Mouse (Mus musculus): ENCODE measurements at regions not wholly inside any gene's neighbourhood (a gene's known extent, or its start where the extent isn't known, plus 50 kb on each side); places are given as distances from the start of the nearest gene placed in this dataset.

GRCm38 (mm10) chr16:86816763-86817593 is 537.0 kb upstream of the N6amt1 start:
- no peak for ATAC-seq
- Histone ChIP-seq H3K4me2 (replicated peaks) (no peak overlapping the region), H3K9me3 (no peaks in the 10 kb centered on the region), H3K4me3 (replicated peaks) (no peak overlapping the region), H3K9ac (replicated peaks) (no peak overlapping the region), H3K27ac (no peak overlapping the region), H3K27me3 (no peaks in the 10 kb centered on the region), H3K4me1 (replicated peaks) (no peaks in the 10 kb centered on the region), H3K36me3 (no peaks in the 10 kb centered on the region)
- 76% methylated on average over 8 of the region's 8 CpGs for WGBS

- Histone ChIP-seq H3K4me1 (replicated peaks) (no peaks in the 10 kb centered on the region), H3K27ac (no peak overlapping the region), H3K9me3 (no peaks in the 10 kb centered on the region), H3K4me2 (replicated peaks) (no peak overlapping the region), H3K4me3 (replicated peaks) (no peak overlapping the region), H3K27me3 (no peaks in the 10 kb centered on the region), H3K36me3 (no peaks in the 10 kb centered on the region), H3K9ac (replicated peaks) (no peak overlapping the region)
- ATAC-seq = no peak
- WGBS = 77% methylated on average over 2 of the region's 2 CpGs
These were observed 538.0 kb upstream of the N6amt1 start for GRCm38 (mm10) chr16:86816006-86816405.

GRCm38 (mm10) chr16:86812692-86813091 is 541.3 kb upstream of the N6amt1 start:
- Histone ChIP-seq H3K4me2 (replicated peaks) (no peak overlapping the region), H3K27ac (no peak overlapping the region), H3K4me1 (replicated peaks) (no peaks in the 10 kb centered on the region), H3K9ac (replicated peaks) (no peak overlapping the region), H3K27me3 (no peaks in the 10 kb centered on the region), H3K36me3 (no peaks in the 10 kb centered on the region), H3K4me3 (replicated peaks) (no peak overlapping the region), H3K9me3 (no peaks in the 10 kb centered on the region)
- 93% methylated on average over 5 of the region's 5 CpGs for WGBS
- no peak for ATAC-seq

DNA sequence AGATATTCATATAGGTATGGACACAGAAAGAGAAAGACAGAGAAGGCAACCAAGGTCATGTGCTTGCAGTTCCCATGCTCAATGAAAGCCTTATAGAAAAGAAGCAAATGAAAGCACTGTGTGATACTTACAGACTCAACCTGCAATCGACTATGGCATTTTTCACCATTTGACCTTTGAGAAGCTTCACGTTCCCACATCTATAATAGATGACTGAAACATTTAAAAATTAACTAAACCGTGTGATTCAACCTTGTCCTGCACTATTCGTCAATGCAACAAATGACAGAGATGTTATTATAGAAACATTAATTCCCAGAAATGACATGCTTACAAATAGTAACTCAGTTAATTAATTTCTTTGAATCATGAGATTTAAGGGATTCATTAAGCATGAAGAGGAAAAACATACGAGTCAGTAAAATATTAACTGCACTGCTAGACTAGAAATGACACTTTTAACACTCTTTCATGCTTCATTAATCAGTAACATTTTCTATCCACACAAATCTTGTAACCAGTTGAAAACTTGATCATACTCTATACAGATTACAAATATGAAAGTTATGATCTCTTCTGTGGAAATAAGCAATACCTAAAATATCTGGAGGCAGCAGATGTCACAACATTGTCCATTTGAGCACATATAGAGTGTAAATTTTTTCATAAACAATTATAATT is 545.2 kb upstream of the N6amt1 start:
- Histone ChIP-seq H3K9me3 (no peaks in the 10 kb centered on the region), H3K4me1 (replicated peaks) (no peaks in the 10 kb centered on the region), H3K4me2 (replicated peaks) (no peak overlapping the region), H3K36me3 (no peaks in the 10 kb centered on the region), H3K27ac (no peak overlapping the region), H3K4me3 (replicated peaks) (no peak overlapping the region), H3K27me3 (no peaks in the 10 kb centered on the region), H3K9ac (replicated peaks) (no peak overlapping the region)
- WGBS = 81% methylated on average over 5 of the region's 5 CpGs
- ATAC-seq = no peak

DNA sequence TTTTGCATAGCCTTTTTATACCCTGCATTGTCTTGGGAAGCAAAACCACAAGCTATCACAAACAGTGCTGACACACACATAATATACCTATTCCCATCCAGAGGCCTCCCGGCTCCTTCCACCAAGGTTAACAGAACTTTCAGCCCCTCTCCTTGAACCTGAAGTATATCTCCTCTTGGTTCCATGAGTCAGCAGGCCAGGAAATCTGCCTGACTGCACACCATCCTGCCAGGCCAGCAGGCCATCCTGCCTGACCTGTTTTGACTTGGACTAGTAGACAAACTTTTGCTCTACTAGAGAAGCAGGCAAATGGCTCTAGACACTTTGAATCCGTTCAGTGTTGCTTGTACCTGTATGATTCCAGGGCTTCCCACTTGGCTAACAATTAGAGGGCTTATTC is 547.6 kb upstream of the N6amt1 start:
- Histone ChIP-seq H3K9me3 (no peaks in the 10 kb centered on the region), H3K4me3 (replicated peaks) (no peak overlapping the region)

DNA sequence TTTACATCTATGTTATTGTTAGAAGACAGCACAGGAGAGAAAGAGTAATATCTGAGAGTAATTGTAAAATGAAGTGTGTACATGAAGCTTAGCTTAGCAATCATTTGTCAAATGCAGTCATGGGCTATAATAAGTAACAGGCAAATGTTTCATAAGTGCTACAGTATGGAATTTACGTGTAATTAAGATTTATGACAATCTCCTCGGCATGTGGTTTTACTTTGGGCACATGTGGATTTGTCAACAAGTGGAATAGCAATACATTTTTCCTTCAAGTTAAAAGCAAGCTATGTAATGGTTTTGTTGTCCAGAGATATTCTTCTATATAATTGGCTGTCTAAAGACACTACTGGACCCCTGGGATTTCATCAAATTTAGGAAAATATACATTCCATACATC is 577.9 kb upstream of the N6amt1 start:
- Histone ChIP-seq H3K36me3 (no peaks in the 10 kb centered on the region), H3K9ac (replicated peaks) (no peak overlapping the region), H3K27ac (no peak overlapping the region), H3K27me3 (no peaks in the 10 kb centered on the region), H3K4me3 (replicated peaks) (no peak overlapping the region), H3K9me3 (no peaks in the 10 kb centered on the region), H3K4me2 (replicated peaks) (no peak overlapping the region), H3K4me1 (replicated peaks) (no peaks in the 10 kb centered on the region)
- ATAC-seq = no peak
- WGBS = 88% methylated on average over 2 of the region's 2 CpGs

More for the DNA sequence above, 547.6 kb upstream of the N6amt1 start:
- Histone ChIP-seq H3K9ac (replicated peaks) (no peak overlapping the region), H3K4me1 (replicated peaks) (no peaks in the 10 kb centered on the region), H3K27ac (no peak overlapping the region), H3K36me3 (no peaks in the 10 kb centered on the region), H3K4me2 (replicated peaks) (no peak overlapping the region), H3K27me3 (no peaks in the 10 kb centered on the region)
- 83% methylated on average over 2 of the region's 2 CpGs for WGBS
- ATAC-seq = no peak

- 60% methylated on average over 1 of the region's 1 CpGs for WGBS
- Histone ChIP-seq H3K4me3 (replicated peaks) (no peak overlapping the region), H3K4me1 (replicated peaks) (no peaks in the 10 kb centered on the region), H3K36me3 (no peaks in the 10 kb centered on the region), H3K27ac (no peak overlapping the region), H3K4me2 (replicated peaks) (no peak overlapping the region), H3K9me3 (no peaks in the 10 kb centered on the region), H3K9ac (replicated peaks) (no peak overlapping the region), H3K27me3 (no peaks in the 10 kb centered on the region)
- ATAC-seq = no peak
These were observed 581.4 kb upstream of the N6amt1 start for GRCm38 (mm10) chr16:86772586-86772985.

DNA sequence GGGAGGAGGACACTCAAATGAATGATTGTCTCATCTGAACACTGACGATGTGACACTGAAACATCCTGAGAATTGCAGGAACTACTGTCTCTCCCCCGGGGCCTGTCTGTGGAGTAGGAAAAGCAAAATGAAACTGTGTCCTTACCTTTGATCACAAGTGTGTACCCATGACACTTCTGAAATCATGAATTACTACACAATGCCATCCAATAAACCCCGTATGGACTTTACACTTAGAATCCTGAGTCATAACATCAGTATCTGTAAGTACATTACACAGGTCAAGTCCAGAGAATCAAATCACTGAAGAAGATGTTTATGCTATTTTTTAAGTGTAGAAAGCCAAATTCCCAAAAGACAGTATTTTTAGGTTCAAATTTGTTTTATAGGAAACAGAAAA is 585.1 kb upstream of the N6amt1 start:
- H3K27ac ChIP-seq = no peak overlapping the region
- H3K4me2 ChIP-seq (replicated peaks) = no peak overlapping the region
- H3K4me1 ChIP-seq (replicated peaks) = no peaks in the 10 kb centered on the region
- H3K4me3 ChIP-seq (replicated peaks) = no peak overlapping the region
- no peak overlapping the region for H3K9ac ChIP-seq (replicated peaks)
- no peaks in the 10 kb centered on the region for H3K36me3 ChIP-seq
- H3K27me3 ChIP-seq = no peaks in the 10 kb centered on the region
- H3K9me3 ChIP-seq = no peaks in the 10 kb centered on the region
- no peak for ATAC-seq
- WGBS = 85% methylated on average over 3 of the region's 3 CpGs

- no peak overlapping the region for H3K27ac ChIP-seq
- H3K36me3 ChIP-seq = no peaks in the 10 kb centered on the region
- no peak overlapping the region for H3K4me3 ChIP-seq (replicated peaks)
- no peaks in the 10 kb centered on the region for H3K27me3 ChIP-seq
- H3K4me2 ChIP-seq (replicated peaks) = no peak overlapping the region
- H3K9ac ChIP-seq (replicated peaks) = no peak overlapping the region
- no peaks in the 10 kb centered on the region for H3K9me3 ChIP-seq
- ATAC-seq = no peak
- H3K4me1 ChIP-seq (replicated peaks) = no peaks in the 10 kb centered on the region
- 91% methylated on average over 3 of the region's 3 CpGs for WGBS
These were observed 585.6 kb upstream of the N6amt1 start for GRCm38 (mm10) chr16:86768355-86768754.

DNA sequence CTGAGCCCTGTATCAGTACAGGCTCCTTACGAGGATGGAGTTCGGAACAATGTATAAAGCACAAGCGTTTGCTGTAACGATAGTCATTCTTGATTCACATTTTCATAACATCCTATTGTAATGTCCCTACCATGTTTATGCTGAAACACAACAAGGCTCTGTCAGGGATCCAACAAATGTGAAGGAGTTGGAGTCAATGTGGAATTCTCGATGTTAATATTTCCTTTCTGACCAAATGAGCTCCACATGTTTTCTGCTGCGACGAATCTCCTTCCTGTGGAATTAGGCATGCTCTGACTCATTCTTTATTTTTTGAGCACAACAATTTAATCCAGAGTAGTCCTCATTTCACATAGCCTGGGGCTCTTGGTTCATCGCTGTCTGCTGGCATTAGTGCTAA is 588.0 kb upstream of the N6amt1 start:
- no peaks in the 10 kb centered on the region for H3K4me1 ChIP-seq (replicated peaks)

DNA sequence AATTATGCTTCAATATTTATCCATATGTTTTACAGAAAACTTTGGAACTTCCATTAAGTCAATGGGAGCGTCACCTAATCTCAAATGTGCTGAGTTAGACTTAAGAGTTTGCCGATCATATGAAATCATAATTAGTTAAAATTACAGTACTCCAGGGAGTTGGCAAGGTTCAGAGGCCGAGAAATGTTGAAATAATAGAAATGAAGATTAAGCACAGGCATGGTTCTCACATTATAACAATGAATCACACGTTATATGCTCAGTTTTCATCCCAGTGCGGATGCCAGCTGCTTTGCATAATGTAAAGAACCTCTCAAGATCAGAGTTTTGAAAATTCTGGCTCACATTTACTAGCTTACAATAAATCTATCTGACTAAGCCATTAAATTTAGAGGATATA is 612.7 kb upstream of the N6amt1 start:
- Histone ChIP-seq H3K9ac (replicated peaks) (no peak overlapping the region), H3K27ac (no peak overlapping the region), H3K4me2 (replicated peaks) (no peak overlapping the region), H3K36me3 (no peaks in the 10 kb centered on the region), H3K4me1 (replicated peaks) (no peaks in the 10 kb centered on the region), H3K4me3 (replicated peaks) (no peak overlapping the region), H3K9me3 (no peaks in the 10 kb centered on the region), H3K27me3 (no peaks in the 10 kb centered on the region)
- WGBS = 81% methylated on average over 5 of the region's 5 CpGs
- no peak for ATAC-seq

More for the DNA sequence above, 588.0 kb upstream of the N6amt1 start:
- H3K9me3 ChIP-seq = no peaks in the 10 kb centered on the region
- ATAC-seq = no peak
- no peaks in the 10 kb centered on the region for H3K27me3 ChIP-seq
- H3K4me3 ChIP-seq (replicated peaks) = no peak overlapping the region
- no peak overlapping the region for H3K9ac ChIP-seq (replicated peaks)
- H3K36me3 ChIP-seq = no peaks in the 10 kb centered on the region
- H3K27ac ChIP-seq = no peak overlapping the region
- no peak overlapping the region for H3K4me2 ChIP-seq (replicated peaks)
- WGBS = 91% methylated on average over 8 of the region's 8 CpGs

- no peak overlapping the region for H3K9ac ChIP-seq (replicated peaks)
These were observed 634.8 kb upstream of the N6amt1 start for GRCm38 (mm10) chr16:86718982-86719771.

More at GRCm38 (mm10) chr16:86718982-86719771, 634.8 kb upstream of the N6amt1 start:
- Histone ChIP-seq H3K27me3 (no peaks in the 10 kb centered on the region), H3K27ac (no peak overlapping the region), H3K4me3 (replicated peaks) (no peak overlapping the region), H3K4me1 (replicated peaks) (no peaks in the 10 kb centered on the region), H3K9me3 (no peaks in the 10 kb centered on the region), H3K36me3 (no peaks in the 10 kb centered on the region), H3K4me2 (replicated peaks) (no peak overlapping the region)
- no peak for ATAC-seq
- WGBS = 72% methylated on average over 5 of the region's 5 CpGs
